13 mouse cellular contexts compared by ENCODE assay signal in the genomic region with DNA sequence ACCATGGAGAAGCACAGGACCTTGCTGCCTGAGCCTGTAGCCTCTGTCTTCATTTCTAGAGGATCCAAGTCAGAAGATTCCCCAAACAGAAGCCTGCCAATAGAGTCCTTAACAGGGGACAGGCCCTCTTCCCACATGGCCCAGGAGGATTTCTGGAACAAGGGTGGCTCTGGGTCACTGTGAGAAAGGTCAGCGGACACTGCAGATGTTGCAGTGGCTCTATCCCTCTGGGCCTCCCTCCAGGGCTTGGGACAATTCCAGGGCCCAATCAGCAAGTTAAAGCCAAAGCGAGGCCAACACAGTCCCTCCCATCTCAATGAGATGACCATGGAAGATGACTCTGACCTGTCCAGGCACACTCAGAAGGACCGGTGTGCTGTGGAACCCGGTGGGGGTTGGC.
DNase-seq lines count a peak whose midpoint lies in the region; ATAC-seq and TF ChIP-seq lines count a peak whose summit lies in the region.
"Had no signal": no experiment of that assay in that cellular context is flagged by ENCODE, and none has a peak within 500 bp of the region (broad histone marks: within the 10 kb centered on the region; RNA-seq: fewer than 3 reads in every experiment).

No protein-coding gene starts in this region.

- no peak for ATAC-seq in kidney, embryonic 15.5 days (replicated peaks; ENCODE audit: low FRiP score)
- no peak for ATAC-seq in hindbrain, postnatal 0 days
- ATAC-seq: inflammation-experienced regulatory T-cells, adult 6 months had no signal

- WGBS in kidney, embryonic 15.5 days, result 82% methylated on average over 4 of the region's 4 CpGs
- 79% methylated on average over 4 of the region's 4 CpGs for whole genome bisulfite sequencing in small intestine, adult 2 months
- WGBS in hindbrain, postnatal 0 days, result 84% methylated on average over 4 of the region's 4 CpGs

- intact Hi-C loops in heart, postnatal 36 days (cut with DNase I), result loop anchor here (2.0 kb wide), 2 partner anchors 20 to 100 kb away; no protein-coding TSS in a partner anchor

- no peak overlapping the region for H3K4me3 ChIP-seq in kidney, embryonic 15.5 days (replicated peaks)
- no peak overlapping the region for H3K4me3 ChIP-seq in small intestine, adult 2 months (ENCODE audit: low read depth, low read length)
- no peak overlapping the region for H3K4me3 ChIP-seq in hindbrain, postnatal 0 days (ENCODE audit: low read length)
- H3K4me3 ChIP-seq: liver, embryonic 15.5 days; neural tube, embryonic 15.5 days had no signal

- no peak overlapping the region for H3K9ac ChIP-seq in kidney, embryonic 15.5 days
- no peak overlapping the region for H3K9ac ChIP-seq in hindbrain, postnatal 0 days (replicated peaks; ENCODE audit: low read length)
- H3K9ac ChIP-seq: liver, embryonic 15.5 days; neural tube, embryonic 15.5 days had no signal

- 0 out of 2 replicates have a peak, but pooled peaks cover 3% of the 10 kb centered on the region for H3K4me1 ChIP-seq in kidney, embryonic 15.5 days
- peaks cover 24% of the 10 kb centered on the region for H3K4me1 ChIP-seq in small intestine, adult 2 months (ENCODE audit: control insufficient read depth, insufficient read depth, insufficient read length, low read length)
- 0 out of 2 replicates have a peak, but pooled peaks cover 4% of the 10 kb centered on the region for H3K4me1 ChIP-seq in hindbrain, postnatal 0 days (ENCODE audit: insufficient read depth, low read length)
- H3K4me1 ChIP-seq: liver, embryonic 15.5 days; neural tube, embryonic 15.5 days had no signal

- no peak for TF ChIP-seq CTCF in small intestine, adult 2 months (IDR thresholded peaks at IDR 0.05; ENCODE audit: extremely low read depth, insufficient read length, insufficient replicate concordance, low read depth, low read length)
- no peak for TF ChIP-seq CTCF in hindbrain, postnatal 0 days (IDR thresholded peaks at IDR 0.05; ENCODE audit: low read depth)

- no peak overlapping the region for H3K27ac ChIP-seq in kidney, embryonic 15.5 days
- H3K27ac ChIP-seq in small intestine, adult 2 months (ENCODE audit: insufficient read depth, low read depth, low read length), result peak overlapping the region; percentile 25
- no peak overlapping the region for H3K27ac ChIP-seq in hindbrain, postnatal 0 days
- H3K27ac ChIP-seq: liver, embryonic 15.5 days; neural tube, embryonic 15.5 days had no signal

- no peaks in the 10 kb centered on the region; the same call in 1 of the 2 replicates for H3K9me3 ChIP-seq in kidney, embryonic 15.5 days (replicated peaks)
- H3K9me3 ChIP-seq in hindbrain, postnatal 0 days (ENCODE audit: low read length), result no peaks in the 10 kb centered on the region
- H3K9me3 ChIP-seq: liver, embryonic 15.5 days; neural tube, embryonic 15.5 days had no signal

- no peak for TF ChIP-seq POLR2A in small intestine, adult 2 months (IDR thresholded peaks at IDR 0.05; ENCODE audit: low read depth, low read length)

- DNase-seq in kidney, adult 18-20 months, result peak; percentile 85
- DNase-seq in adrenal gland, postnatal 14 days, result peak; percentile 87
- DNase-seq in heart, postnatal 36 days, result peak; percentile 89 to 90
- no peak for DNase-seq in neural tube, embryonic 10.5 days (ENCODE audit: extremely low spot score, low spot score)
- no peak for DNase-seq in hindbrain, postnatal 0 days (ENCODE audit: low spot score)
- DNase-seq in right cerebral cortex, postnatal 14 days, result no peak
- DNase-seq: thymus, adult 2 months had no signal

- H3K4me2 ChIP-seq in kidney, embryonic 15.5 days, result no peak overlapping the region
- H3K4me2 ChIP-seq in hindbrain, postnatal 0 days (ENCODE audit: low read depth, low read length), result no peak overlapping the region
- H3K4me2 ChIP-seq: liver, embryonic 15.5 days; neural tube, embryonic 15.5 days had no signal

- no peaks in the 10 kb centered on the region for H3K36me3 ChIP-seq in kidney, embryonic 15.5 days
- no peaks in the 10 kb centered on the region for H3K36me3 ChIP-seq in small intestine, adult 2 months (ENCODE audit: control insufficient read depth, insufficient read depth, low read length)
- H3K36me3 ChIP-seq in hindbrain, postnatal 0 days (ENCODE audit: insufficient read depth, low read length), result no peaks in the 10 kb centered on the region
- H3K36me3 ChIP-seq: liver, embryonic 15.5 days; neural tube, embryonic 15.5 days had no signal

- H3K27me3 ChIP-seq in kidney, embryonic 15.5 days, result no peaks in the 10 kb centered on the region
- H3K27me3 ChIP-seq in small intestine, adult 2 months (ENCODE audit: control insufficient read depth, insufficient read depth, low read length), result no peaks in the 10 kb centered on the region
- no peaks in the 10 kb centered on the region for H3K27me3 ChIP-seq in hindbrain, postnatal 0 days (ENCODE audit: insufficient read depth, low read length)
- H3K27me3 ChIP-seq: CH12.LX; liver, embryonic 15.5 days; neural tube, embryonic 15.5 days had no signal

Comparison
In these comparisons a context has a peak if more than half of its experiments do, and no peak if none do; other contexts are left out.
1. DNase-seq: peak in kidney, adult 18-20 months (single experiment), adrenal gland, postnatal 14 days (single experiment) and heart, postnatal 36 days (2 of 2); none in neural tube, embryonic 10.5 days (single experiment), hindbrain, postnatal 0 days (single experiment) and right cerebral cortex, postnatal 14 days (single experiment).